Mouse (Mus musculus) midbrain, embryonic 15.5 days (tissue): Measurements from ENCODE around the gene Ifitm1. TPM values are rescaled to one million over a fixed set of nuclear protein-coding genes. Genes with fewer than 3 reads are reported as not detected.

ENCODE experiments used
- ATAC-seq: fragments of 200-750 bp; cut with Nextera tagmentation; replicated peaks from 2 replicates; pipeline ENCODE4 v1.8.0; 2017; ENCODE audit warnings: moderate TSS enrichment
- H3K27ac ChIP-seq: fragments of 300-500 bp; sonication (generic); 2 replicates; pipeline ENCODE4 v1.5.1; 2015; ENCODE audit warnings: mild to moderate bottlenecking, inconsistent platforms
- H3K27me3 ChIP-seq: fragments of 300-500 bp; sonication (generic); replicated peaks from 2 replicates; pipeline ENCODE4 v1.6.1; 2015; ENCODE audit warnings: inconsistent platforms
- H3K36me3 ChIP-seq: fragments of 300-500 bp; sonication (generic); replicated peaks from 2 replicates; pipeline ENCODE4 v1.6.1; 2015; ENCODE audit warnings: inconsistent platforms
- H3K4me1 ChIP-seq: fragments of 300-500 bp; sonication (generic); 2 replicates; pipeline ENCODE4 v1.6.1; 2015; ENCODE audit warnings: inconsistent platforms
- H3K4me2 ChIP-seq: fragments of 300-500 bp; sonication (generic); 2 replicates; pipeline ENCODE4 v1.6.1; 2015; ENCODE audit warnings: inconsistent platforms, mild to moderate bottlenecking, moderate library complexity
- H3K4me3 ChIP-seq: fragments of 300-500 bp; sonication (generic); 2 replicates; pipeline ENCODE4 v1.5.1; 2015; ENCODE audit warnings: mild to moderate bottlenecking, inconsistent platforms
- H3K9ac ChIP-seq: fragments of 300-500 bp; sonication (generic); 2 replicates; pipeline ENCODE4 v1.6.1; 2015; ENCODE audit warnings: mild to moderate bottlenecking, inconsistent platforms
- H3K9me3 ChIP-seq: fragments of 300-500 bp; sonication (generic); 2 replicates; pipeline ENCODE4 v1.6.1; 2016; ENCODE audit warnings: inconsistent platforms
- WGBS: fragments of 180-500 bp; shearing (Covaris S2); methylation state at CpG from one replicate; pipeline ENCODE4 v1.1.7; 2015; ENCODE audit warnings: mixed read lengths; 5-methylcytosine and 5-hydroxymethylcytosine counted together
- polyA plus RNA-seq: library from polyadenylated mRNA; unstranded; fragments of >200 nt; fragmentation: Nextera tagmentation; extraction: Ambion mirVana; gene quantifications from 2 replicates; pipeline ENCODE4 v1.2.1, GENCODE M21; 2015

Ifitm1 gene
- polyA plus RNA-seq, 1 experiment from 2014 or later: 14.9 TPM

DNA sequence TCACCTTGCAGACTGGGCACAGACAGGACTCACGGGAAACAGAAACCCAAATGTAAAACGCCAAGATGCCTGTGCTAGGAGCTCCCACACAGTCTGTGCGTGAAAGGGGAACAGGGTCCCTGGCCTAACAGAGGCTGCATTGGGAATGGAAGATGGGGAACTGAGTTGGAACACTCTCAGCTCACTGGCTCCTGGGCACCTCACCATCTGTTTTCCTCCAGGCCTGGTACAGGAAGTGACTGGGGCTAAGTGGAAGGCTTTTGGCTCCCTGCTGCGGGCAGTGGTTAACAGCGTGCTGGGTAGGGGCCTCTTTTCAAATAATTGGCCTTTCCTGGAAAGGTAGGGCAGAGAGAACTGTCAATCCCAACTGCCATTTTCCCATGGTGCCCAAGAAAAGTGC lies 23.6 kb downstream of the Ifitm1 start:
- H3K4me2 ChIP-seq: no peak overlapping the region
- no peaks in the 10 kb centered on the region for H3K9me3 ChIP-seq
- WGBS: 81% methylated on average over 5 of the region's 5 CpGs
- H3K27ac ChIP-seq: no peak overlapping the region
- H3K36me3 ChIP-seq: no peaks in the 10 kb centered on the region
- no peaks in the 10 kb centered on the region for H3K4me1 ChIP-seq
- H3K9ac ChIP-seq: no peak overlapping the region
- ATAC-seq: no peak
- no peak overlapping the region for H3K4me3 ChIP-seq
- no peaks in the 10 kb centered on the region for H3K27me3 ChIP-seq

DNA sequence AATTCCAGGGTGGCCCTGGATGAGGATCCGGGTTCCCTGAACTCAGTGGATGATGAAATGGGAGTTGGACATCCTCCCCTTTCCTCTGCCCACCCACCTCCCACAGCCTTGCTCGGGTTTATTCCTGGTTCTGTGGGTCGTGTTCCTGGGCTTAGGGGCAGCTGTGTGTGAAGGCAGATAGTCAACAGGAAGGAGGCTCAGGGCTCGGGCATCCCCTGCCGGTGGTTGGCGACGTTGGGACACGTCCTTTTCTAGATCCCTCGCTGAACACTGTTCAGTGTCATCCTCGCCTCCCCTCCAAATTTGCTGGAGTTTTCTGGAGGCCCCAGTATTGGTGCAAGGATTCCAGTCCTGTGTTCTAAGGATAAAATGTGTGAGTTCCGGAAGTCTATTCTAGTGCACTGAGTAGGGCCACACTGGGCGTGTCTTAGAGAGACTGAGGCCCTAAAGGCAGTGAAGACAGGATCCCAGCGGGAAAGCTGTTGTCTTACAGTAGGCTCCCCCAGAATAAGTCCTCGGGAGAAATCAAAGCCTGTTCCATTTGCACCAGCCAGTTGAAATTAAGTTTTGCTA lies 24.2 kb downstream of the Ifitm1 start:
- Histone ChIP-seq H3K4me3 (no peak overlapping the region), H3K27me3 (no peaks in the 10 kb centered on the region), H3K27ac (no peak overlapping the region), H3K9ac (no peak overlapping the region), H3K4me2 (no peak overlapping the region), H3K4me1 (no peaks in the 10 kb centered on the region), H3K36me3 (no peaks in the 10 kb centered on the region), H3K9me3 (no peaks in the 10 kb centered on the region)
- WGBS: 90% methylated on average over 14 of the region's 14 CpGs
- ATAC-seq: no peak

DNA sequence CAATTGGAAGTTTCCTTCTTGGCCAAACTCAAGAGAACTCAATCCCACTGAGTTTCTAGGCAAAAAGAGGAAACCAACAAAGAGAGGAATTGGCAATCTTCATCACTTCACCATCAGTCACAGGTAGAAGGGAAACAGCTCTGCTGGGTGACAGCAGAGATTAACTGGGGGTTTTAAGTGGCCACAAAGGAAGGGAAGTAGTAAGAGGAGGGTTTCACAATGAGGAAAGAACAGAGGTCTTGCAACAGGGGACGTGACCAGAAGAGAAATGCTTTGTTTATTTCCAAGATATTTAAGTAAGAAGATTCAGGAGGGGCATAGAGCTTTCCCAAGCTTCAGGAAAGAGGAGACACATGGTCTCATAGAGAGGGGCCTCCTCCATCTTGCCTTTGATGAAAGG lies 30.8 kb downstream of the Ifitm1 start:
- no peak overlapping the region for H3K4me2 ChIP-seq
- no peak overlapping the region for H3K4me3 ChIP-seq
- H3K4me1 ChIP-seq: no peaks in the 10 kb centered on the region
- H3K36me3 ChIP-seq: no peaks in the 10 kb centered on the region
- no peak overlapping the region for H3K9ac ChIP-seq
- ATAC-seq: no peak
- WGBS: 42% methylated on average over 1 of the region's 1 CpGs
- no peak overlapping the region for H3K27ac ChIP-seq
- H3K9me3 ChIP-seq: no peaks in the 10 kb centered on the region
- H3K27me3 ChIP-seq: no peaks in the 10 kb centered on the region

DNA sequence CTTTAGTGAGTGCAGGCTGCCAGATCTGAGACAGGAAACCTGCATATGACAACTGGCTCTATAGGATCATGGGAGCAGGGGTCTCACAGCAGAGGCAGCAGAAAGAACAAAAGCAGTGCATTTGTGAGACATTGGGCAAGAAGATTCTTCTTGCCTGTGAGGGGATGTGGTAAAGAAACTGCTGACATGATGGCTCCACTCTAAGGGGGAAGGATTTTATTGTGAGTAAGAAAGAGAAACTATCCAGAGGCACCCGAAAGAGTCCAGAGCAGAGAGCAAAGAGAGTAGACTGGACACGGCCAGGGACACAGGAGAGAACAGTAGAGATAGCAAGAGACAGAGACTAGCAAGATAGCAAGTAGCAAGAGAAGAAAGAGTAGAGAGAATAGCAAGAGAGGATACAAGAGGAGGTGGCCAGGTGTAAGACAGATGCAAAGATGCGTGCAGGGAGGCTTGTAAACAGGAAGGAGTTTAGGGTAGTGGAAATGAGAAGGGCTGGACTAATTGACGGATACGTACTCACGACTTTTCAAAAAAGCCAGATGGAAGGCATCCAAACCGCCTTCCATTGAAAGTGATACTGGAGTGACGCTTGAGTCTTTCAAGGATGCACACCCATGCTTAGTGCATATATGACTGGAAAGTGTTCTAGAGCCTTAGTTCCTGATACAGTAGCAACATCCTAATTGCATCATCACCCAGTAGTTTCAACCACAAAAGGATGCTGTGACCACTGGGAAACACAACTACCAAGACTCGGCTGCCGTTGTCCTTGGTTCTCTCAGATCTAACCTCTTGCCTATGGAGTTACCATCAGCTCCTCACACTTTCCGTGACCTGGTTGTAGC lies 32.1 kb downstream of the Ifitm1 start:
- whole genome bisulfite sequencing: 90% methylated on average over 11 of the region's 11 CpGs
- no peak for ATAC-seq
- no peak overlapping the region for H3K27ac ChIP-seq

DNA sequence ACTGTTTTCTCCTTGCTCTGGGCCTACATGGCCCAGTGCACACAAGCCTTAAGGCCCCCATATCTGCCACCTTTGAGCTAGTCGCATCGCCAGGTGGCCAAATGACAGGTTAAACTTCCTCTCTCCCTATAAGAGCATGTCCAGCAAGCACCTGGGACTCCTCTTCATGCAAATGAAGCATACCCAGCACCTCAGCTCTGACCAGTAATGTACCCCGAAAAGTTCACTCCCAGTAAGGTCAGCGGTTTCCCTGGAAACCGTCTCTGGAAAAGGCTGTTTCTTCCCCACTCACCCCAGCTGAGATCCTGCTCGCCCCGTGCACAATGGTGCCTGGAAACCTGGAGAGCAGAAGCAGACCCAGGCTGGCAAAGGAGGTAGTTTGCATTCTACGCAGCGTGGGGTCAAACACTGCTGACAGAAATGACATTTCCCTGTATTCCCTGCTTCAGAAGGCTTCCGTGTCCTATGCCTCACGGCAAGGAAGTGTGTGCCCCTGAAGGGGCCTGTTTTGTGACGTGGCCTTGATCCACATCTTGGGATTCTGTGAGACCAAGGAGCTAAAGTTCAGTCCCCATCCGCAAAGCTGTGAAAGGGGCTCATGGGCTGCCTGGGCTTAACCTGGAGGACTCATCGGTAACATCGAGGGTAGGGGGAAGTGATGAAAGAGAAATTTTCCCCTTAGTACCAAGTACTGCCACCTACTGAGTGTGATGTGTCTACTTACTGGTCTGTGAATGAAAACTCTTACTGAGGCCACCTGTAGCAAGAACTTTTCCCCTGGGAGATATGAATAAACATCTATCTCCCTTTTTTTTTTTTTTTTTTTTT lies 34.1 kb downstream of the Ifitm1 start:
- WGBS: 73% methylated on average over 15 of the region's 15 CpGs
- Histone ChIP-seq H3K27me3 (no peaks in the 10 kb centered on the region), H3K9ac (no peak overlapping the region), H3K4me2 (no peak overlapping the region), H3K4me3 (no peak overlapping the region), H3K9me3 (no peaks in the 10 kb centered on the region), H3K36me3 (no peaks in the 10 kb centered on the region), H3K4me1 (no peaks in the 10 kb centered on the region), H3K27ac (no peak overlapping the region)
- no peak for ATAC-seq

More for the DNA sequence above, 32.1 kb downstream of the Ifitm1 start:
- no peaks in the 10 kb centered on the region for H3K27me3 ChIP-seq
- no peak overlapping the region for H3K4me2 ChIP-seq
- no peak overlapping the region for H3K9ac ChIP-seq
- H3K4me3 ChIP-seq: no peak overlapping the region
- H3K36me3 ChIP-seq: no peaks in the 10 kb centered on the region
- H3K9me3 ChIP-seq: no peaks in the 10 kb centered on the region
- H3K4me1 ChIP-seq: no peaks in the 10 kb centered on the region

DNA sequence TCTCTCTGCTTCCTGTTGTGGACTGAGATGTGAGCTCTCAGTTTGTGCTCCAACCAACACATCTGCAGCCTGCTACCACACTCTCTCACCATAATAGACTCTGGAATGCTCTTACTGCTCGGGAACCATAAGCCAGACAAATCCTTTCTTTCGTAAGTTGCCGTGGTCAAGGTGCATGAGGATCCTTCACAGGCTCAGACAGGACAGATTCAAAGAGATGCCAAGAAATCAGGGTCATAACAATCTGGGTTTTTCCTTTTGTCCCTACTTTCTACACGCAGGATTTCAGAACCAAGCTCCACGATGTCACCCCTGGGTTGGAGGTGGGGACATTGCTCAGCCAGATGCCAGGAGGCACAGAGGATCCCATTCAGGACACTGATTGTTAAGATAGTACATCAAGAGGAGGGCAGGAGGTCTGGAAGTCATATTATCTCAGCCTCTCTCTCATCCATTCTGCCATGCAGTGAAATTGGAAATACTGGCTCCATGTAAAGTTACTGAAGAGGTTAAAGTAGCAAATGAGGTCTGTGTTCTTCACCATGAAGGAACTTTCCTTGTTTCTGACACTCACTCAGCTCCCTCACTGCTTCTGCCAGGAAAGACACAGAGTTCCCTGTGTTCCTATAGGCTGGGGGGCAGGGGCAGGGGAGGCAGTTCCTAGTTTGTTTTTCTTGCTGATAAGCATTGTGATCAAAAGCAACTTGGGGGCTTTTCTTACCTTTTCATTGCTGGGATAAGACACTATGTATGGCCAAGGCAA lies 36.4 kb downstream of the Ifitm1 start:
- Histone ChIP-seq H3K9me3 (no peaks in the 10 kb centered on the region), H3K9ac (no peak overlapping the region), H3K4me3 (no peak overlapping the region), H3K4me2 (no peak overlapping the region), H3K36me3 (no peaks in the 10 kb centered on the region), H3K27ac (no peak overlapping the region), H3K27me3 (no peaks in the 10 kb centered on the region), H3K4me1 (no peaks in the 10 kb centered on the region; the same call in 1 of the 2 replicates)
- ATAC-seq: no peak
- whole genome bisulfite sequencing: 84% methylated on average over 5 of the region's 5 CpGs

DNA sequence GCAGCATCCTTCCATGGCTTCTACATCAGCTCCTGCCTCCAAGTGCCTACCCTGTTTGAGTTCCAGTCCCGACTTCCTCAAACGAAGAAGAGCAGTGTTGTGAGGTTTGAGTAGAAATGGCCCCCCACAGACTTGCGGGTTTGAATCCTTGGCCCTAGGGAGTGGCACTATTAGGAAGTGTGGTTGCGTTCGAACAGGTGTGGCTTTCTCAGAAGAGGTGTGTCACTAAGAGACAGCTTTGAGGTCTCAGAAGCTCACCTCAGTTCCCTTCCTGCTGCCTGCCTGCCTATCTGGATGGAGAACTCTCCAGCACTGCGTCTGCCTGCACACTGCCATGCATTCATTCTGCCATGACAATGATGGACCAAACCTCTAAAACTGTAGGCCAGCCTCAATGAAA lies 39.4 kb downstream of the Ifitm1 start:
- H3K36me3 ChIP-seq: no peaks in the 10 kb centered on the region
- no peak overlapping the region for H3K27ac ChIP-seq
- H3K4me1 ChIP-seq: no peaks in the 10 kb centered on the region; the same call in 1 of the 2 replicates
- H3K27me3 ChIP-seq: no peaks in the 10 kb centered on the region
- 93% methylated on average over 6 of the region's 6 CpGs for WGBS
- no peak overlapping the region for H3K4me3 ChIP-seq
- no peak for ATAC-seq
- no peaks in the 10 kb centered on the region for H3K9me3 ChIP-seq
- H3K4me2 ChIP-seq: no peak overlapping the region
- H3K9ac ChIP-seq: no peak overlapping the region

DNA sequence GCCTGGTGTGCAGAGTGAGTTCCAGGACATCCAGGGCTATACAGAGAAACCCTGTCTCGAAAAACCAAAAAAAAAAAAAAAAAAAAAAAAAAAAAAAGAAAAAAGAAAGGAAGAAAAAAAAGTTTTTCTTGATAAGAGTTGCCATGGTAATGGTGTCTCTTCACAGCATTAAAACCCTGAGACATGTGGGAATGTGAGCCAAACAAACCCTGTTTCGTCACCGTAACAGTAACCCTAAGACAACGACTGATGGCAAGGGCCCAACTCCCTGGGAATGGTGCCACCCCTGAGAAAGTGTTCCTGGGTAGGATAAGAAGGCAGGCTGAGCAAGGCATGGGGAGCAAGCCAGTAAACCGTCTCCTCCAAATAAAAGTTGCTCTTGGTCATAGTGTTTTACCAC lies 39.9 kb downstream of the Ifitm1 start:
- Histone ChIP-seq H3K27ac (no peak overlapping the region), H3K27me3 (no peaks in the 10 kb centered on the region), H3K9ac (no peak overlapping the region), H3K9me3 (no peaks in the 10 kb centered on the region), H3K4me2 (no peak overlapping the region), H3K4me1 (no peaks in the 10 kb centered on the region; the same call in 1 of the 2 replicates), H3K36me3 (no peaks in the 10 kb centered on the region), H3K4me3 (no peak overlapping the region)
- 75% methylated on average over 5 of the region's 5 CpGs for WGBS
- no peak for ATAC-seq

DNA sequence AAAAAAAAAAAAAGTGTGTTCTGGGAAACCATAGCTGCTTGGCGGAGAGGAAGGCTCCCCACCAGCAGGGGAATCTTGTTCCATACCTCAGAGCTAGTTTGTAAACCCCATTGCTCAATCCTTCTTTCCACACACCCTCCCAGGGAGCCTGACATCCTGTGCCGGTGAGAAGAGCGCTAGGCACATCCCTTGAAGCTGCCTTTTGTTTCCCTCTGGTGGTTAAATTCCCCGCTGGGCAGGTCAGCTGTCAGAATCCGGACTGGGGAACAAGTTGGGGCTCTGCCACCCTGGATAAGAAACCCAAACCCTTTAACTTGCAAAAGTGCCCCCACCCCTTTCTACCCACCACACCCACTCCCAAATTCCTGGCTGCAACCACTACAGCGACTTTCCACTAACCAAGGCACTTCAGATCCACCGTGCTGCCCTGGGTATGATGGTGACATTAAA lies 41.3 kb downstream of the Ifitm1 start:
- Histone ChIP-seq H3K4me3 (no peak overlapping the region), H3K4me1 (no peaks in the 10 kb centered on the region; the same call in 1 of the 2 replicates), H3K9ac (no peak overlapping the region), H3K27me3 (no peaks in the 10 kb centered on the region), H3K4me2 (no peak overlapping the region), H3K36me3 (no peaks in the 10 kb centered on the region), H3K27ac (no peak overlapping the region), H3K9me3 (no peaks in the 10 kb centered on the region)
- WGBS: 5% methylated on average over 7 of the region's 7 CpGs
- ATAC-seq: no peak

DNA sequence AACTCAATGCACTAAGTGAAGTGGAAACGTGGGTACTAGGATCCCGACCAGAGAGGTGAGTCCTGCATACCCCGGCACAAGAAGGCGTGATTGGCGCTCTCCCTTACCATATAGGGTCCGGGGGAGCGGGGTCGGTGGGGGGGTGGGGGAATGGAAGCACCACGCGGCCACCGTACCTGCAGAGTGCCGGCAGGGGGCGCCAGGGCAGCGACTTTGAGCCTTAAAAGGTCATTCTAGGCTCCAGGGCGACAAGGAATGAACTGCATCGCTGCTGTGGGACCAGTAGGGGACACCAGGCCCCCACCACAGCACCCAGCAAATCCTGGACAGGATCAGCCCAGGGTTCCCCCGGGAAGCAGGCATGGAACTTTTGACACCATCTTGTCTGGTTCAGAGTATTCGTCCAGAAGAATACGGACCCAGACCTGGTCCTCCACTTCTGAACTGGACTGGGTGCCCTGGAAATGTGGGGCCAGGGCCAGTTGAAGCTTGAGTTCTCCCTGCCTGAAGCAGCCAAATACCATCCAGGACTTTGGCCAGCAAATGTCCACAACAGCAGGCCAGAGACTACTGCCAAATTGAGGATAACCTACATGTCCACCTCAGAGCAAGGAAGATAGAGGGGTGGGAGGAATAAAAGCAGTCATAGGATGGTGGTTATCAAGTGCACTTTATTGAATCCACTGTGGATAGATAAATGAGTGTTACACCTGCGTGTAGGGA lies 42.1 kb downstream of the Ifitm1 start:
- ATAC-seq: no peak
- no peaks in the 10 kb centered on the region for H3K27me3 ChIP-seq
- WGBS: 7% methylated on average over 20 of the region's 20 CpGs
- H3K9me3 ChIP-seq: no peaks in the 10 kb centered on the region
- H3K4me1 ChIP-seq: no peaks in the 10 kb centered on the region; the same call in 1 of the 2 replicates
- no peaks in the 10 kb centered on the region for H3K36me3 ChIP-seq
- H3K9ac ChIP-seq: no peak overlapping the region
- H3K4me3 ChIP-seq: no peak overlapping the region
- no peak overlapping the region for H3K27ac ChIP-seq
- peak overlapping the region; percentile 15; the same call in 1 of the 2 replicates for H3K4me2 ChIP-seq

DNA sequence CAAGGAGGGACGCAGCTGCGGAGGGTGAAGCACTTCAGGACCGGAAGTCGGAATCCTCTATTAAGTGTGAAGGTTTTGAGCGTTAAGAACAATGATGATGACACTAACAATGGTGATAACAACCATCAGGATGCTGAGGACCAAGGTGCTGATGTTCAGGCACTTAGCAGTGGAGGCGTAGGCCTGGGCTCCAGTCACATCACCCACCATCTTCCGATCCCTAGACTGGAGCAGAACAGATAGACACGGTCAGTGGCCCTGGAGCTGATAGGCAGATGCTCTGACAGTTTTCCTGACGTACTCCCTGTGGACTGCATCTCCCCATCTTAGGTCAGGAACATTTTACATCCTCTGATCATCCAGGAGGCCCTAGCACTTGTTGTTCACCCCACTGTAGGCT lies 42.6 kb downstream of the Ifitm1 start:
- H3K4me2 ChIP-seq: no peak overlapping the region
- no peaks in the 10 kb centered on the region for H3K9me3 ChIP-seq
- H3K4me1 ChIP-seq: no peaks in the 10 kb centered on the region; the same call in 1 of the 2 replicates
- H3K9ac ChIP-seq: no peak overlapping the region
- H3K27me3 ChIP-seq: no peaks in the 10 kb centered on the region
- ATAC-seq: no peak
- no peak overlapping the region for H3K4me3 ChIP-seq
- 89% methylated on average over 9 of the region's 9 CpGs for WGBS
- no peak overlapping the region for H3K27ac ChIP-seq
- no peaks in the 10 kb centered on the region for H3K36me3 ChIP-seq
